Mouse (Mus musculus): ENCODE results near the gene Mpnd. TPM values are rescaled to one million over a fixed set of nuclear protein-coding genes. Genes with fewer than 3 reads are reported as not detected.
"Not testable (repeated sequence)": the region's sequence is repeated elsewhere in the genome, so short reads cannot be mapped to it uniquely, and the experiment has no call there.

Mpnd gene
- polyA plus RNA-seq, 1 experiment from 2014 or later, result 176 TPM

GRCm38 (mm10) chr17:56051369-56051768 is 45.9 kb downstream of the Mpnd start:
- WGBS, result 92% methylated on average over 5 of the region's 5 CpGs
- no peaks in the 10 kb centered on the region for H3K4me1 ChIP-seq (ENCODE audit: control insufficient read depth, insufficient read depth, low read length)
- no peaks in the 10 kb centered on the region for H3K9me3 ChIP-seq (ENCODE audit: control insufficient read depth, low read length)
- no peak overlapping the region for H3K27ac ChIP-seq (ENCODE audit: low read depth, low read length)
- no peak overlapping the region for H3K9ac ChIP-seq (ENCODE audit: low read length)
- H3K36me3 ChIP-seq (ENCODE audit: control insufficient read depth, insufficient read depth, low read length), result peaks cover 25% of the 10 kb centered on the region
- no peaks in the 10 kb centered on the region for H3K27me3 ChIP-seq (ENCODE audit: control insufficient read depth, insufficient read depth, low read length)
- no peak overlapping the region for H3K4me3 ChIP-seq (ENCODE audit: low read depth, low read length)
- DNase-seq (ENCODE audit: low spot score), result no peak
- no peak for ATAC-seq (ENCODE audit: insufficient read depth, low FRiP score, low TSS enrichment)
- H3K4me2 ChIP-seq (ENCODE audit: low read depth), result no peak overlapping the region

DNA sequence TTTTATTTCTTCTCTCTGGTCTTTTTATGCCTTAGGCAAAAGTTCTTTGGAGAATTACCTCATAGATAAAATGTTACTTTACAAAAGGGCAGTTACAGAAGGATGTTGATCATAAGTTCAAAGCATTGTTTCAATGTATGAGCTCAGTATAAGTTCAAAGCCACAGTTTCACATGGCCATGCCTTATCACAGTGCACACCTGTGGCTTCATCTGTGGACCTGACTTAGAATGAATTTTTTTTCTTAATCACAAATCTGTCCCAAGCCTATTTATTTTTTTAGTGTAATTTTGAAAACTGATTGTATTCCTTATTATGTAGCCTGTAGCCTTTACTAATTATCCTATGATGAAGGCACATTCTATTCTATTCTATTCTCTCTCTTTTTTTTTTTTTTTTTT is 49.4 kb downstream of the Mpnd start:
- H3K4me1 ChIP-seq (ENCODE audit: control insufficient read depth, insufficient read depth, low read length), result no peaks in the 10 kb centered on the region
- no peak overlapping the region for H3K27ac ChIP-seq (ENCODE audit: low read depth, low read length)
- no peak overlapping the region for H3K4me3 ChIP-seq (ENCODE audit: low read depth, low read length)
- H3K27me3 ChIP-seq (ENCODE audit: control insufficient read depth, insufficient read depth, low read length), result no peaks in the 10 kb centered on the region
- H3K36me3 ChIP-seq (ENCODE audit: control insufficient read depth, insufficient read depth, low read length), result peaks cover 18% of the 10 kb centered on the region
- no peak for DNase-seq (ENCODE audit: low spot score)
- H3K4me2 ChIP-seq (ENCODE audit: low read depth), result no peak overlapping the region
- ATAC-seq (ENCODE audit: insufficient read depth, low FRiP score, low TSS enrichment), result no peak
- H3K9me3 ChIP-seq (ENCODE audit: control insufficient read depth, low read length), result no peaks in the 10 kb centered on the region
- H3K9ac ChIP-seq (ENCODE audit: low read length), result no peak overlapping the region

- Histone ChIP-seq H3K27ac (ENCODE audit: low read depth, low read length) (no peak overlapping the region), H3K4me1 (ENCODE audit: control insufficient read depth, insufficient read depth, low read length) (no peaks in the 10 kb centered on the region), H3K9me3 (ENCODE audit: control insufficient read depth, low read length) (no peaks in the 10 kb centered on the region), H3K4me3 (ENCODE audit: low read depth, low read length) (no peak overlapping the region), H3K9ac (ENCODE audit: low read length) (no peak overlapping the region), H3K36me3 (ENCODE audit: control insufficient read depth, insufficient read depth, low read length) (peaks cover 16% of the 10 kb centered on the region), H3K4me2 (ENCODE audit: low read depth) (no peak overlapping the region), H3K27me3 (ENCODE audit: control insufficient read depth, insufficient read depth, low read length) (no peaks in the 10 kb centered on the region)
- WGBS, result 83% methylated on average over 4 of the region's 4 CpGs
- DNase-seq (ENCODE audit: low spot score) (no peak), ATAC-seq (ENCODE audit: insufficient read depth, low FRiP score, low TSS enrichment) (no peak)
Measured at GRCm38 (mm10) chr17:56055945-56056678, 50.6 kb downstream of the Mpnd start.

GRCm38 (mm10) chr17:56057381-56058120 is 52.0 kb downstream of the Mpnd start:
- Histone ChIP-seq H3K36me3 (ENCODE audit: control insufficient read depth, insufficient read depth, low read length) (peaks cover 12% of the 10 kb centered on the region), H3K27ac (ENCODE audit: low read depth, low read length) (no peak overlapping the region), H3K9ac (ENCODE audit: low read length) (no peak overlapping the region), H3K4me2 (ENCODE audit: low read depth) (no peak overlapping the region), H3K9me3 (ENCODE audit: control insufficient read depth, low read length) (no peaks in the 10 kb centered on the region), H3K4me3 (ENCODE audit: low read depth, low read length) (no peak overlapping the region), H3K27me3 (ENCODE audit: control insufficient read depth, insufficient read depth, low read length) (no peaks in the 10 kb centered on the region), H3K4me1 (ENCODE audit: control insufficient read depth, insufficient read depth, low read length) (no peaks in the 10 kb centered on the region)
- no peak for ATAC-seq (ENCODE audit: insufficient read depth, low FRiP score, low TSS enrichment)
- DNase-seq (ENCODE audit: low spot score), result no peak
- WGBS, result 88% methylated on average over 11 of the region's 11 CpGs

GRCm38 (mm10) chr17:56062081-56062480 is 56.6 kb downstream of the Mpnd start:
- H3K36me3 ChIP-seq (ENCODE audit: control insufficient read depth, insufficient read depth, low read length), result peaks cover 35% of the 10 kb centered on the region
- H3K9ac ChIP-seq (ENCODE audit: low read length), result no peak overlapping the region
- ATAC-seq (ENCODE audit: insufficient read depth, low FRiP score, low TSS enrichment) (no peak), DNase-seq (ENCODE audit: low spot score) (no peak)
- no peaks in the 10 kb centered on the region for H3K4me1 ChIP-seq (ENCODE audit: control insufficient read depth, insufficient read depth, low read length)
- no peaks in the 10 kb centered on the region for H3K9me3 ChIP-seq (ENCODE audit: control insufficient read depth, low read length)
- H3K27me3 ChIP-seq (ENCODE audit: control insufficient read depth, insufficient read depth, low read length), result no peaks in the 10 kb centered on the region
- no peak overlapping the region for H3K4me3 ChIP-seq (ENCODE audit: low read depth, low read length)
- no peak overlapping the region for H3K27ac ChIP-seq (ENCODE audit: low read depth, low read length)
- 90% methylated on average over 7 of the region's 7 CpGs for WGBS
- H3K4me2 ChIP-seq (ENCODE audit: low read depth), result no peak overlapping the region

DNA sequence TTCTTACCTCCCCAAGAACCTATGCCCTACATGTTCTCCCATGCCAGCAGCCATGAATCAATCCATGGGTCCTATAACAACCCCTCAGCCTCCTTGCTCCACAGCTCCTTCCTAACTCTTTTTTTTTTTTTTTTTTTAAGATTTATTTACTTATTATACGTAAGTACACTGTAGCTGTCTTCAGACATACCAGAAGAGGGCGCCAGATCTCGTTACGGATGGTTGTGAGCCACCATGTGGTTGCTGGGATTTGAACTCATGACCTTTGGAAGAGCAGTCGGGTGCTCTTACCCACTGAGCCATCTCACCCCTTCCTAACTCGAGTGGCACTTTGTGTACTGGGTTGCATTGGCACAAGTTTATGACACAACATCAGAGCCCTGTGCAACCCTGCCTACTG is 60.2 kb downstream of the Mpnd start:
- H3K27ac ChIP-seq (ENCODE audit: low read depth, low read length); H3K9ac ChIP-seq (ENCODE audit: low read length); H3K4me2 ChIP-seq (ENCODE audit: low read depth); H3K4me3 ChIP-seq (ENCODE audit: low read depth, low read length); H3K4me1 ChIP-seq (ENCODE audit: control insufficient read depth, insufficient read depth, low read length); DNase-seq (ENCODE audit: low spot score); ATAC-seq (ENCODE audit: insufficient read depth, low FRiP score, low TSS enrichment); H3K9me3 ChIP-seq (ENCODE audit: control insufficient read depth, low read length); H3K27me3 ChIP-seq (ENCODE audit: control insufficient read depth, insufficient read depth, low read length): not testable (repeated sequence)
- peaks cover 54% of the 10 kb centered on the region for H3K36me3 ChIP-seq (ENCODE audit: control insufficient read depth, insufficient read depth, low read length)
- 85% methylated on average over 6 of the region's 6 CpGs for WGBS

Other genes starting within 250 kb of the Mpnd start
- 7.9 and 8.2 TPM in 2 replicates for gene Zfp119a, start 126.8 kb upstream of the Mpnd start, polyA plus RNA-seq (2014; fragmentation: Nextera tagmentation; extraction: Ambion mirVana)
- gene Zfp959, start 113.6 kb upstream of the Mpnd start, polyA plus RNA-seq (2014; fragmentation: Nextera tagmentation; extraction: Ambion mirVana), result 15.5 and 15.7 TPM in 2 replicates
- gene Zfp119b, start 56.2 kb upstream of the Mpnd start, polyA plus RNA-seq (2014; fragmentation: Nextera tagmentation; extraction: Ambion mirVana), result 6.1 TPM in 2 replicates
- gene Ebi3, start 53.1 kb upstream of the Mpnd start, polyA plus RNA-seq (2014; fragmentation: Nextera tagmentation; extraction: Ambion mirVana), result 2.1 and 2.3 TPM in 2 replicates
- gene Yju2, start 46.6 kb upstream of the Mpnd start, polyA plus RNA-seq (2014; fragmentation: Nextera tagmentation; extraction: Ambion mirVana), result 19.2 and 25.1 TPM in 2 replicates
- 89.7 and 95.3 TPM in 2 replicates for gene Shd, start 35.2 kb upstream of the Mpnd start, polyA plus RNA-seq (2014; fragmentation: Nextera tagmentation; extraction: Ambion mirVana)
- 68.3 and 86.8 TPM in 2 replicates for gene Fsd1, start 19.2 kb upstream of the Mpnd start, polyA plus RNA-seq (2014; fragmentation: Nextera tagmentation; extraction: Ambion mirVana)
- 5.4 and 6.3 TPM in 2 replicates for gene Stap2, start 127 bp upstream of the Mpnd start, polyA plus RNA-seq (2014; fragmentation: Nextera tagmentation; extraction: Ambion mirVana)
- 122 and 125 TPM in 2 replicates for gene Sh3gl1, start 30.9 kb downstream of the Mpnd start, polyA plus RNA-seq (2014; fragmentation: Nextera tagmentation; extraction: Ambion mirVana)
- 23.5 and 25.0 TPM in 2 replicates for gene Chaf1a, start 34.7 kb downstream of the Mpnd start, polyA plus RNA-seq (2014; fragmentation: Nextera tagmentation; extraction: Ambion mirVana)
- 45.3 and 45.6 TPM in 2 replicates for gene Ubxn6, start 69.3 kb downstream of the Mpnd start, polyA plus RNA-seq (2014; fragmentation: Nextera tagmentation; extraction: Ambion mirVana)
- gene Hdgfl2, start 73.9 kb downstream of the Mpnd start, polyA plus RNA-seq (2014; fragmentation: Nextera tagmentation; extraction: Ambion mirVana), result 124 and 136 TPM in 2 replicates
- gene Plin4, start 104.1 kb downstream of the Mpnd start, polyA plus RNA-seq (2014; fragmentation: Nextera tagmentation; extraction: Ambion mirVana), result 0.13 TPM in 1 of 2 replicates, not detected in the other
- gene Plin5, start 111.9 kb downstream of the Mpnd start, polyA plus RNA-seq (2014; fragmentation: Nextera tagmentation; extraction: Ambion mirVana), result 0.16 and 0.23 TPM in 2 replicates
- gene Lrg1, start 116.3 kb downstream of the Mpnd start, polyA plus RNA-seq (2014; fragmentation: Nextera tagmentation; extraction: Ambion mirVana), result not detected in 2 replicates
- 3.9 and 4.3 TPM in 2 replicates for gene Sema6b, start 134.6 kb downstream of the Mpnd start, polyA plus RNA-seq (2014; fragmentation: Nextera tagmentation; extraction: Ambion mirVana)
- 10.2 and 11.0 TPM in 2 replicates for gene Tnfaip8l1, start 156.8 kb downstream of the Mpnd start, polyA plus RNA-seq (2014; fragmentation: Nextera tagmentation; extraction: Ambion mirVana)
- 67.7 and 71.2 TPM in 2 replicates for gene Mydgf, start 178.2 kb downstream of the Mpnd start, polyA plus RNA-seq (2014; fragmentation: Nextera tagmentation; extraction: Ambion mirVana)
- gene Dpp9, start 213.2 kb downstream of the Mpnd start, polyA plus RNA-seq (2014; fragmentation: Nextera tagmentation; extraction: Ambion mirVana), result 39.1 and 42.5 TPM in 2 replicates

Measured in neural tube, embryonic 11.5 days (tissue).